Mouse (Mus musculus): ENCODE results near the gene Wbp4. TPM values are rescaled to one million over a fixed set of nuclear protein-coding genes. Genes with fewer than 3 reads are reported as not detected.
A peak's percentile ranks its signal among the peaks of the same experiment; 100 is the strongest.
"Not testable (repeated sequence)": the region's sequence is repeated elsewhere in the genome, so short reads cannot be mapped to it uniquely, and the experiment has no call there.

The Wbp4 gene
- polyA plus RNA-seq, 1 experiment from 2014 or later, result 38.7 TPM

GRCm38 (mm10) chr14:79482747-79483355 lies 1.5 kb upstream of the Wbp4 start:
- peak overlapping the region; percentile 61 for H3K4me2 ChIP-seq
- DNase-seq (ENCODE audit: low spot score), result no peak
- no peaks in the 10 kb centered on the region for H3K27me3 ChIP-seq (replicated peaks; ENCODE audit: control insufficient read depth, insufficient read depth, low read length)
- 33% methylated on average over 15 of the region's 15 CpGs for WGBS
- no peaks in the 10 kb centered on the region for H3K9me3 ChIP-seq (ENCODE audit: control insufficient read depth, low read length)
- peaks cover 42% of the 10 kb centered on the region for H3K4me1 ChIP-seq (replicated peaks; ENCODE audit: control insufficient read depth, insufficient read depth, low read length)
- peak overlapping the region; percentile 100 for H3K27ac ChIP-seq (ENCODE audit: low read depth, low read length)
- no peaks in the 10 kb centered on the region for H3K36me3 ChIP-seq (ENCODE audit: control insufficient read depth, insufficient read depth, low read length)
- no peak for ATAC-seq (replicated peaks; ENCODE audit: low FRiP score)
- H3K9ac ChIP-seq (ENCODE audit: low read depth, low read length), result peak overlapping the region; percentile 99
- H3K4me3 ChIP-seq (ENCODE audit: low read depth, low read length), result peak overlapping the region; percentile 92

GRCm38 (mm10) chr14:79482251-79482661 lies 936 bp upstream of the Wbp4 start:
- ATAC-seq (replicated peaks; ENCODE audit: low FRiP score) (no peak), DNase-seq (ENCODE audit: low spot score) (no peak)
- WGBS, result 1% methylated on average over 11 of the region's 11 CpGs
- Histone ChIP-seq H3K9me3 (ENCODE audit: control insufficient read depth, low read length) (no peaks in the 10 kb centered on the region), H3K27me3 (replicated peaks; ENCODE audit: control insufficient read depth, insufficient read depth, low read length) (no peaks in the 10 kb centered on the region), H3K4me1 (replicated peaks; ENCODE audit: control insufficient read depth, insufficient read depth, low read length) (peaks cover 37% of the 10 kb centered on the region), H3K27ac (ENCODE audit: low read depth, low read length) (peak overlapping the region; percentile 100), H3K9ac (ENCODE audit: low read depth, low read length) (peak overlapping the region; percentile 99), H3K36me3 (ENCODE audit: control insufficient read depth, insufficient read depth, low read length) (no peaks in the 10 kb centered on the region), H3K4me3 (ENCODE audit: low read depth, low read length) (peak overlapping the region; percentile 92), H3K4me2 (peak overlapping the region; percentile 61)

GRCm38 (mm10) chr14:79480624-79481338 lies 539 bp downstream of the Wbp4 start, which contains the start of gene Elf1:
Gene Elf1 (plus strand): TSS chr14:79481194.
- under 1% methylated on average over 78 of the region's 96 CpGs for WGBS
- Histone ChIP-seq H3K9ac (ENCODE audit: low read depth, low read length) (peak within 1 kb of the TSS; percentile 99), H3K4me2 (peak within 1 kb of the TSS; percentile 67), H3K9me3 (ENCODE audit: control insufficient read depth, low read length) (no peaks in the 10 kb centered on the region), H3K27me3 (replicated peaks; ENCODE audit: control insufficient read depth, insufficient read depth, low read length) (no peaks in the 10 kb centered on the region), H3K36me3 (ENCODE audit: control insufficient read depth, insufficient read depth, low read length) (peaks cover 5% of the 10 kb centered on the region), H3K4me3 (ENCODE audit: low read depth, low read length) (peak within 1 kb of the TSS; percentile 92), H3K27ac (ENCODE audit: low read depth, low read length) (peak within 1 kb of the TSS; percentile 100), H3K4me1 (replicated peaks; ENCODE audit: control insufficient read depth, insufficient read depth, low read length) (peaks cover 24% of the 10 kb centered on the region)
- DNase-seq (ENCODE audit: low spot score), result peak; percentile 91
- ATAC-seq (replicated peaks; ENCODE audit: low FRiP score), result peak; percentile 76

GRCm38 (mm10) chr14:79473384-79473783 lies 7.9 kb downstream of the Wbp4 start:
- H3K36me3 ChIP-seq (ENCODE audit: control insufficient read depth, insufficient read depth, low read length), result peaks cover 31% of the 10 kb centered on the region
- DNase-seq (ENCODE audit: low spot score), result no peak
- H3K9ac ChIP-seq (ENCODE audit: low read depth, low read length), result no peak overlapping the region
- 94% methylated on average over 2 of the region's 2 CpGs for WGBS
- ATAC-seq (replicated peaks; ENCODE audit: low FRiP score), result no peak
- no peaks in the 10 kb centered on the region for H3K9me3 ChIP-seq (ENCODE audit: control insufficient read depth, low read length)
- no peaks in the 10 kb centered on the region for H3K4me1 ChIP-seq (replicated peaks; ENCODE audit: control insufficient read depth, insufficient read depth, low read length)
- no peak overlapping the region for H3K27ac ChIP-seq (ENCODE audit: low read depth, low read length)
- no peak overlapping the region for H3K4me3 ChIP-seq (ENCODE audit: low read depth, low read length)
- no peak overlapping the region for H3K4me2 ChIP-seq
- H3K27me3 ChIP-seq (replicated peaks; ENCODE audit: control insufficient read depth, insufficient read depth, low read length), result no peaks in the 10 kb centered on the region

- ATAC-seq (replicated peaks; ENCODE audit: low FRiP score) (no peak), DNase-seq (ENCODE audit: low spot score) (no peak)
- WGBS, result 22% methylated on average over 3 of the region's 3 CpGs
- Histone ChIP-seq H3K4me2 (no peak overlapping the region), H3K27me3 (replicated peaks; ENCODE audit: control insufficient read depth, insufficient read depth, low read length) (no peaks in the 10 kb centered on the region), H3K27ac (ENCODE audit: low read depth, low read length) (no peak overlapping the region), H3K4me3 (ENCODE audit: low read depth, low read length) (no peak overlapping the region), H3K9ac (ENCODE audit: low read depth, low read length) (no peak overlapping the region), H3K36me3 (ENCODE audit: control insufficient read depth, insufficient read depth, low read length) (peaks cover 39% of the 10 kb centered on the region), H3K9me3 (ENCODE audit: control insufficient read depth, low read length) (no peaks in the 10 kb centered on the region), H3K4me1 (replicated peaks; ENCODE audit: control insufficient read depth, insufficient read depth, low read length) (no peaks in the 10 kb centered on the region)
These were observed 13.7 kb downstream of the Wbp4 start for GRCm38 (mm10) chr14:79467621-79468020.

- DNase-seq (ENCODE audit: low spot score) (no peak), ATAC-seq (replicated peaks; ENCODE audit: low FRiP score) (no peak)
- no peaks in the 10 kb centered on the region for H3K4me1 ChIP-seq (replicated peaks; ENCODE audit: control insufficient read depth, insufficient read depth, low read length)
- no peak overlapping the region for H3K9ac ChIP-seq (ENCODE audit: low read depth, low read length)
- no peak overlapping the region for H3K27ac ChIP-seq (ENCODE audit: low read depth, low read length)
- H3K36me3 ChIP-seq (ENCODE audit: control insufficient read depth, insufficient read depth, low read length), result peaks cover 34% of the 10 kb centered on the region
- no peaks in the 10 kb centered on the region for H3K27me3 ChIP-seq (replicated peaks; ENCODE audit: control insufficient read depth, insufficient read depth, low read length)
- 83% methylated on average over 1 of the region's 1 CpGs for WGBS
- H3K4me2 ChIP-seq, result no peak overlapping the region
- no peak overlapping the region for H3K4me3 ChIP-seq (ENCODE audit: low read depth, low read length)
- no peaks in the 10 kb centered on the region for H3K9me3 ChIP-seq (ENCODE audit: control insufficient read depth, low read length)
These were observed 15.7 kb downstream of the Wbp4 start for GRCm38 (mm10) chr14:79465623-79466022.

GRCm38 (mm10) chr14:79460988-79461387 lies 20.3 kb downstream of the Wbp4 start:
- Histone ChIP-seq H3K9ac (ENCODE audit: low read depth, low read length) (no peak overlapping the region), H3K4me2 (no peak overlapping the region), H3K9me3 (ENCODE audit: control insufficient read depth, low read length) (no peaks in the 10 kb centered on the region), H3K4me1 (replicated peaks; ENCODE audit: control insufficient read depth, insufficient read depth, low read length) (no peaks in the 10 kb centered on the region), H3K36me3 (ENCODE audit: control insufficient read depth, insufficient read depth, low read length) (peaks cover 14% of the 10 kb centered on the region; the same call in 1 of the 2 replicates), H3K27me3 (replicated peaks; ENCODE audit: control insufficient read depth, insufficient read depth, low read length) (no peaks in the 10 kb centered on the region), H3K27ac (ENCODE audit: low read depth, low read length) (no peak overlapping the region), H3K4me3 (ENCODE audit: low read depth, low read length) (no peak overlapping the region)
- DNase-seq (ENCODE audit: low spot score) (no peak), ATAC-seq (replicated peaks; ENCODE audit: low FRiP score) (no peak)
- 95% methylated on average over 4 of the region's 4 CpGs for WGBS

- 92% methylated on average over 1 of the region's 1 CpGs for WGBS
- H3K4me2 ChIP-seq, result no peak overlapping the region
- ATAC-seq (replicated peaks; ENCODE audit: low FRiP score) (no peak), DNase-seq (ENCODE audit: low spot score) (no peak)
- peaks cover 11% of the 10 kb centered on the region; the same call in 1 of the 2 replicates for H3K36me3 ChIP-seq (ENCODE audit: control insufficient read depth, insufficient read depth, low read length)
- no peak overlapping the region for H3K27ac ChIP-seq (ENCODE audit: low read depth, low read length)
- H3K4me1 ChIP-seq (replicated peaks; ENCODE audit: control insufficient read depth, insufficient read depth, low read length), result no peaks in the 10 kb centered on the region
- H3K4me3 ChIP-seq (ENCODE audit: low read depth, low read length), result no peak overlapping the region
- H3K9me3 ChIP-seq (ENCODE audit: control insufficient read depth, low read length), result no peaks in the 10 kb centered on the region
- H3K27me3 ChIP-seq (replicated peaks; ENCODE audit: control insufficient read depth, insufficient read depth, low read length), result no peaks in the 10 kb centered on the region
- no peak overlapping the region for H3K9ac ChIP-seq (ENCODE audit: low read depth, low read length)
These were observed 20.9 kb downstream of the Wbp4 start for GRCm38 (mm10) chr14:79460401-79460800.

- H3K4me3 ChIP-seq (ENCODE audit: low read depth, low read length); ATAC-seq (replicated peaks; ENCODE audit: low FRiP score): not testable (repeated sequence)
These were observed 28.8 kb downstream of the Wbp4 start for GRCm38 (mm10) chr14:79452591-79452934.

More at GRCm38 (mm10) chr14:79452591-79452934, 28.8 kb downstream of the Wbp4 start:
- not testable (repeated sequence) for H3K27me3 ChIP-seq (replicated peaks; ENCODE audit: control insufficient read depth, insufficient read depth, low read length); DNase-seq (ENCODE audit: low spot score); H3K27ac ChIP-seq (ENCODE audit: low read depth, low read length); H3K9ac ChIP-seq (ENCODE audit: low read depth, low read length); H3K9me3 ChIP-seq (ENCODE audit: control insufficient read depth, low read length); H3K4me2 ChIP-seq; H3K4me1 ChIP-seq (replicated peaks; ENCODE audit: control insufficient read depth, insufficient read depth, low read length); H3K36me3 ChIP-seq (ENCODE audit: control insufficient read depth, insufficient read depth, low read length)
- 90% methylated on average over 5 of the region's 10 CpGs for WGBS
